In genomic region chr8:72756771-72757390, GRCm38 (mm10) we compare ENCODE assay signal across 13 mouse cellular contexts. TPM values are rescaled to one million over a fixed set of nuclear protein-coding genes. Genes with fewer than 3 reads are reported as not detected.
DNase-seq lines count a peak whose midpoint lies in the region; ATAC-seq lines count a peak whose summit lies in the region.
"Had no signal": no experiment of that assay in that cellular context is flagged by ENCODE, and none has a peak within 500 bp of the region (broad histone marks: within the 10 kb centered on the region; RNA-seq: fewer than 3 reads in every experiment).

No protein-coding gene starts in this region.

- H3K4me3 ChIP-seq in kidney, embryonic 14.5 days (ENCODE audit: low read length) = no peak overlapping the region
- no peak overlapping the region for H3K4me3 ChIP-seq in embryonic facial prominence, embryonic 15.5 days (replicated peaks)
- H3K4me3 ChIP-seq: embryonic facial prominence, embryonic 12.5 days; kidney, embryonic 15.5 days had no signal

- H3K4me1 ChIP-seq in kidney, embryonic 14.5 days (ENCODE audit: control insufficient read depth, insufficient read depth, low read length) = no peaks in the 10 kb centered on the region
- H3K4me1 ChIP-seq in embryonic facial prominence, embryonic 15.5 days = no peaks in the 10 kb centered on the region
- H3K4me1 ChIP-seq: embryonic facial prominence, embryonic 12.5 days; kidney, embryonic 15.5 days had no signal

- H3K27ac ChIP-seq in kidney, embryonic 14.5 days (ENCODE audit: low read depth, low read length) = no peak overlapping the region
- H3K27ac ChIP-seq in embryonic facial prominence, embryonic 15.5 days (replicated peaks) = no peak overlapping the region
- H3K27ac ChIP-seq: embryonic facial prominence, embryonic 12.5 days; kidney, embryonic 15.5 days had no signal

- no peaks in the 10 kb centered on the region for H3K27me3 ChIP-seq in kidney, embryonic 14.5 days (ENCODE audit: control insufficient read depth, insufficient read depth, low read length)
- no peaks in the 10 kb centered on the region for H3K27me3 ChIP-seq in embryonic facial prominence, embryonic 15.5 days
- H3K27me3 ChIP-seq: embryonic facial prominence, embryonic 12.5 days; kidney, embryonic 15.5 days had no signal

- no peaks in the 10 kb centered on the region for H3K9me3 ChIP-seq in kidney, embryonic 14.5 days (ENCODE audit: control insufficient read depth, low read length)
- H3K9me3 ChIP-seq in embryonic facial prominence, embryonic 15.5 days (replicated peaks) = no peaks in the 10 kb centered on the region
- H3K9me3 ChIP-seq: embryonic facial prominence, embryonic 12.5 days; kidney, embryonic 15.5 days had no signal

- 94% methylated on average over 34 of the region's 35 CpGs for WGBS in kidney, embryonic 14.5 days
- 95% methylated on average over 35 of the region's 35 CpGs for WGBS in embryonic facial prominence, embryonic 15.5 days

- H3K36me3 ChIP-seq in kidney, embryonic 14.5 days (ENCODE audit: control insufficient read depth, insufficient read depth, low read length) = peaks cover 57% of the 10 kb centered on the region
- H3K36me3 ChIP-seq in embryonic facial prominence, embryonic 15.5 days = peaks cover 70% of the 10 kb centered on the region

- DNase-seq in cerebellum, adult 9-11 months = peak; percentile 5
- no peak for DNase-seq in cerebellum, adult 8-10 months
- peak; percentile 1 for DNase-seq in kidney, adult 11 months
- peak; percentile 1 for DNase-seq in right cerebral cortex, adult 2 months (ENCODE audit: low spot score in 2 of 2)
- no peak for DNase-seq in right cerebral cortex, postnatal 25 days
- DNase-seq in embryo, embryonic 10.5 days (ENCODE audit: low spot score) = no peak
- DNase-seq: adrenal gland, postnatal 25 days; gastrocnemius, postnatal 36 days; layer of hippocampus, postnatal 36 days had no signal

- ATAC-seq in kidney, embryonic 14.5 days (ENCODE audit: low FRiP score, low TSS enrichment) = no peak
- 0 out of 2 replicates have a peak, but pooled peaks have one; percentile 2 for ATAC-seq in embryonic facial prominence, embryonic 15.5 days (ENCODE audit: insufficient number of reproducible peaks, low FRiP score, low TSS enrichment, low read depth)

- no peak overlapping the region for H3K9ac ChIP-seq in kidney, embryonic 14.5 days (ENCODE audit: low read depth, low read length)
- H3K9ac ChIP-seq in embryonic facial prominence, embryonic 15.5 days = no peak overlapping the region
- H3K9ac ChIP-seq: embryonic facial prominence, embryonic 12.5 days; kidney, embryonic 15.5 days had no signal

- H3K4me2 ChIP-seq in kidney, embryonic 14.5 days (replicated peaks; ENCODE audit: low read depth, low read length) = no peak overlapping the region
- no peak overlapping the region for H3K4me2 ChIP-seq in embryonic facial prominence, embryonic 15.5 days (replicated peaks)
- H3K4me2 ChIP-seq: embryonic facial prominence, embryonic 12.5 days; kidney, embryonic 15.5 days had no signal

RNA-seq across cellular contexts. Expression of gene F2rl3, which starts 4.8 kb away (rescaled TPM):
- polyA plus RNA-seq in kidney, embryonic 14.5 days (2014; fragmentation: Nextera tagmentation; extraction: Ambion mirVana) = 3.3 and 3.7 TPM in 2 replicates
- polyA plus RNA-seq in embryonic facial prominence, embryonic 15.5 days (2015; fragmentation: Nextera tagmentation; extraction: Ambion mirVana) = 1.3 and 1.6 TPM in 2 replicates

RNA-seq across cellular contexts. Expression of gene Sin3b, which starts 33.8 kb away (rescaled TPM):
- polyA plus RNA-seq in kidney, embryonic 14.5 days (2014; fragmentation: Nextera tagmentation; extraction: Ambion mirVana) = 165 and 182 TPM in 2 replicates
- polyA plus RNA-seq in embryonic facial prominence, embryonic 15.5 days (2015; fragmentation: Nextera tagmentation; extraction: Ambion mirVana) = 172 and 176 TPM in 2 replicates

Comparison
In these comparisons a context has a peak if more than half of its experiments do, and no peak if none do; other contexts are left out.
1. DNase-seq: peak in cerebellum, adult 9-11 months (single experiment), kidney, adult 11 months (single experiment) and right cerebral cortex, adult 2 months (2 of 2); none in cerebellum, adult 8-10 months (single experiment), right cerebral cortex, postnatal 25 days (single experiment) and embryo, embryonic 10.5 days (single experiment).